Mouse (Mus musculus) midbrain, postnatal 0 days (tissue): ENCODE measurements around the gene Kcnk1. TPM values are rescaled to one million over a fixed set of nuclear protein-coding genes. Genes with fewer than 3 reads are reported as not detected.

Experiments used
- ATAC-seq: fragments of 200-750 bp; cut with Nextera tagmentation; 2 replicates; pipeline ENCODE4 v1.8.0; 2017; ENCODE audit warnings: moderate number of reproducible peaks, mild to moderate bottlenecking, moderate TSS enrichment, moderate library complexity; ENCODE audit not compliant: low FRiP score
- DNase-seq: peaks from one replicate; pipeline ENCODE4 v3.0.0-alpha.2; 2015; ENCODE audit warnings: low spot score
- H3K27ac ChIP-seq: fragments of 300-500 bp; sonication (generic); 2 replicates; pipeline ENCODE4 v1.5.1; 2014; ENCODE audit warnings: low read depth, mild to moderate bottlenecking, low read length, mixed read lengths
- H3K27me3 ChIP-seq: fragments of 300-500 bp; sonication (generic); 2 replicates; pipeline ENCODE4 v1.6.1; 2014; ENCODE audit warnings: low read length, control low read depth, mixed read lengths; ENCODE audit not compliant: insufficient read depth
- H3K36me3 ChIP-seq: fragments of 300-500 bp; sonication (generic); 2 replicates; pipeline ENCODE4 v1.6.1; 2014; ENCODE audit warnings: low read length, control low read depth, mixed read lengths; ENCODE audit not compliant: insufficient read depth
- H3K4me1 ChIP-seq: fragments of 300-500 bp; sonication (generic); 2 replicates; pipeline ENCODE4 v1.6.1; 2014; ENCODE audit warnings: mild to moderate bottlenecking, control low read depth, antibody characterized with exemption, low read length, mixed read lengths; ENCODE audit not compliant: insufficient read depth
- H3K4me2 ChIP-seq: fragments of 300-500 bp; sonication (generic); 2 replicates; pipeline ENCODE4 v1.6.1; 2014; ENCODE audit warnings: low read depth, mild to moderate bottlenecking, low read length, mixed read lengths; ENCODE audit not compliant: poor library complexity, severe bottlenecking
- H3K4me3 ChIP-seq: fragments of 300-500 bp; sonication (generic); 2 replicates; pipeline ENCODE4 v1.5.1; 2014; ENCODE audit warnings: low read depth, mild to moderate bottlenecking, low read length, moderate library complexity
- H3K9ac ChIP-seq: fragments of 300-500 bp; sonication (generic); replicated peaks from 2 replicates; pipeline ENCODE4 v1.6.1; 2014; ENCODE audit warnings: mild to moderate bottlenecking, low read length, moderate library complexity, mixed read lengths; ENCODE audit not compliant: poor library complexity, severe bottlenecking
- H3K9me3 ChIP-seq: fragments of 300-500 bp; sonication (generic); 2 replicates; pipeline ENCODE4 v1.6.1; 2016; ENCODE audit warnings: low read length, control low read depth
- CTCF ChIP-seq: IDR thresholded peaks from 2 replicates; pipeline ENCODE4 v1.5.1; 2016; ENCODE audit warnings: antibody characterized with exemption, mild to moderate bottlenecking
- WGBS: fragments of 180-500 bp; shearing (Covaris S2); extraction: QIAGEN DNeasy Blood & Tissue Kit; methylation state at CpG from one replicate; pipeline ENCODE4 v1.1.7; 2014; 5-methylcytosine and 5-hydroxymethylcytosine counted together
- polyA plus RNA-seq: library from polyadenylated mRNA; unstranded; fragments of >200 nt; fragmentation: Nextera tagmentation; extraction: Ambion mirVana; gene quantifications from 2 replicates; pipeline ENCODE4 v1.2.1, GENCODE M21; 2015
- total RNA-seq: library from RNA; depleted of rRNA; stranded (reverse); fragments of >200 nt; gene quantifications from 2 replicates; pipeline ENCODE4 v1.2.3, GENCODE M21; 2014

Kcnk1 gene
- total and polyA plus RNA-seq, 2 experiments from 2014 or later: 24.1 to 52.1 TPM

DNA sequence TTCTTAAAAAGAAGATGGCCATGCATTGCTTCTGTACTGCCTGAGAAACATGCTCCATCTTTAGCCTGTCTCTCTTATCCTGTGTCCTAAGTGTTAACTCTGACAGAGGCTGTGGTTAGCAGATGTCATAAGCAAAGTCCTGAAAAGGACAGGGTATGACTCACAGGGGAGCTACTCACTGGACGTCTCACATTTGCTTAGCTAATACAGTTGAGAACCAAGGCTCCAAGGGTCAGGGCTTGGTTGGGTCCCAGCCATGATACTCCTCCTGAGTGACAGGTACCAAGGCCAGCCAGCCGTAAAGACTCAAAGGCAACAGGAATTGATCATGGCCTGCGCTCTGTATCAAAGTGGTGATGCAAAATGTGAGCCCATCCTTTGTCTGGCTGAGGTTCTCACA lies 15.9 kb downstream of the Kcnk1 start:
- no peak for TF ChIP-seq CTCF

DNA sequence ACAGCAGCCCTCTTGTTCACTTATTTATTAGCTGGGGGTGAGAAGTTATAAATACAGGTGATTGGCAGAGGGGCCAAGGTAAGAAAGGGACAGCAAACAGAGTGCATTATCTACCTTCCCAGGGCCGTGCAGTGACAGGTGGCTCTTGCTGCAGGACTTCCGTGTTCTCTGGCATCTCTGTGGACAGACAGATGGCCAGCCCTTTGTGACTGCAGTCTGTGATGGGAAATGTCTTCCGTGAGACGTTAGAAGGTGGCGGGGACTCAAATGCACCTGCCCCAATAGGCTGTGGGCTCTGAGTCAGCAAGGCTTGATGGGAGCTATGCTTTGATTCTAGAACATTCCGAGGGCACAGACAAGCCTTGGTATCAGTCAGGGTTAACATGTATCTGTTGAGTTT lies 17.4 kb downstream of the Kcnk1 start:
- Histone ChIP-seq H3K27ac (no peak overlapping the region), H3K9me3 (no peaks in the 10 kb centered on the region), H3K27me3 (no peaks in the 10 kb centered on the region), H3K4me2 (no peak overlapping the region), H3K36me3 (no peaks in the 10 kb centered on the region), H3K4me1 (no peaks in the 10 kb centered on the region), H3K9ac (no peak overlapping the region), H3K4me3 (no peak overlapping the region)
- no peak for DNase-seq
- no peak for TF ChIP-seq CTCF
- 88% methylated on average over 6 of the region's 6 CpGs for WGBS
- no peak for ATAC-seq

More for the DNA sequence above, 15.9 kb downstream of the Kcnk1 start:
- no peak for ATAC-seq
- 80% methylated on average over 3 of the region's 3 CpGs for WGBS
- no peak overlapping the region for H3K4me2 ChIP-seq
- no peaks in the 10 kb centered on the region for H3K36me3 ChIP-seq
- H3K27me3 ChIP-seq: no peaks in the 10 kb centered on the region
- no peak for DNase-seq
- no peaks in the 10 kb centered on the region for H3K4me1 ChIP-seq
- no peak overlapping the region for H3K4me3 ChIP-seq
- no peak overlapping the region for H3K27ac ChIP-seq
- no peaks in the 10 kb centered on the region for H3K9me3 ChIP-seq
- no peak overlapping the region for H3K9ac ChIP-seq

DNA sequence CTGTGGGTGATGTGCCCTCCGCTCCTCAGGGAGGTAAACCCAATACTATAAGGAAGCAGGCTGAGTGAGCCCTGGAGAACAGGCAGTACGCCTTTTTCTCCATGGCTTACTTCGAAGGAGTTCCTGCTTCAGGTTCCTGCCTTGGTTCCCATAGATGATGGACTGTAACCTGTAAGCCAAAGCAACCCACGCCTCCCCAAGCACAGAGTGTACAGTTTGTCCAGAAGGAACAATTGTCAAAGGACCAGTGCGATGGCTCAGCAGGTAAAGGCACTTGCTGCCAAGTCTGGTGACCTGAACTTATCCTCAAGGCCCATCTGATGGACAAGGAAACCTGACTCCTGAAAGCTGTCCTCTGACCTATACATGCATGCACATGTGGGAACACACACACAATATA lies 18.7 kb downstream of the Kcnk1 start:
- no peak overlapping the region for H3K4me2 ChIP-seq
- no peaks in the 10 kb centered on the region for H3K4me1 ChIP-seq
- TF ChIP-seq CTCF: no peak
- no peaks in the 10 kb centered on the region for H3K36me3 ChIP-seq
- DNase-seq: no peak
- WGBS: 89% methylated on average over 5 of the region's 5 CpGs
- H3K4me3 ChIP-seq: no peak overlapping the region
- no peak for ATAC-seq
- H3K27me3 ChIP-seq: no peaks in the 10 kb centered on the region
- no peak overlapping the region for H3K27ac ChIP-seq
- H3K9ac ChIP-seq: no peak overlapping the region
- no peaks in the 10 kb centered on the region for H3K9me3 ChIP-seq

DNA sequence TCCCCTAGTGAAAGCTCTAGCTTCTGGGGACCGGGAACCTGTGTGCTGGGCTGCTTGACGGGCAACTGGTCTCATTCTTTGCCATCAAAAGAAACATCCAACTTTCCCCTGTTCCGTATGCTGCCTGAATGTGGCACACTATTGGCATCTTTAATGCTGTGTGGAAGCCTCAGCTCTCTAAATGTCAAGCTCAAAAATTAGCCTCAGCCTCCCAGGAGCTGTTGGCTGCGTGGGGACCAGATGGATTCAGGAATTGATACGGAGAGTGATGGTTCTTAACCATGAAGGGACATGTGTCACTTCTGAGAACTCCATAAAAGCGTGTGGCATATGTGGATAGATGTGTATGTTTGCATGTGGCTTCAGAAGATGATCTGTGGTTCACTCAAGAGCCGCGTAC lies 27.0 kb downstream of the Kcnk1 start:
- Histone ChIP-seq H3K4me3 (no peak overlapping the region), H3K4me2 (no peak overlapping the region), H3K9me3 (no peaks in the 10 kb centered on the region), H3K27me3 (no peaks in the 10 kb centered on the region), H3K4me1 (no peaks in the 10 kb centered on the region), H3K36me3 (no peaks in the 10 kb centered on the region), H3K9ac (no peak overlapping the region), H3K27ac (no peak overlapping the region)
- DNase-seq (no peak), ATAC-seq (no peak)
- no peak for TF ChIP-seq CTCF
- WGBS: 89% methylated on average over 8 of the region's 8 CpGs

DNA sequence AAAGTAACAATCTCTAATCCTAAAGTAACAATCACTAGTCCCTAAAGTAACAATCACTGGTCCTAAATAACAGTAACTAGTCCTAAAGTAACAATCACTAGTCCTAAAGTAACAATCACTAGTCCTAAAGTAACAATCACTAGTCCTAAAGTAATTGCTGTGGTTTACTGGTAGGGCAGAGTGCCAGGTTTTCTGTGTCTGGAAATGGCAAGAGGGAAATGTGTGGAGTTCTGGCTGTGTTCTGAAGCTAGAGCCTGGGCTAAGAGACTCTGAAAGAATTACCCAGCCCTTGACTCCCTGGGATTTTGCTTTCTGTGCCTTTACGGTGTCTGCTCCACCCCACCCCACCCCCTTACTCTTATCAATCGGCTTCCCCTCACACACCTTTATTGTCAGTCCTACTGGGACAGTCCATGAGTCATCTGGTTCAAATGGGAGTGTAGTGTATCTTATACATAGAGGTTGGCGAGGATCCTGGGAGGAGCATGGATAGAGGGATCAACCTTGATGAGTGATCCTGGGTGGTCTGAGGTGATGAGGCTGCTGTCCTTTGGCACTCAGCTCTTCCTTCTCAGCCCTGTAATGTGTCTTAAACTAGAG lies 28.8 kb downstream of the Kcnk1 start:
- H3K4me1 ChIP-seq: no peaks in the 10 kb centered on the region
- WGBS: 83% methylated on average over 3 of the region's 3 CpGs
- no peak overlapping the region for H3K4me3 ChIP-seq
- no peak for ATAC-seq
- no peak for TF ChIP-seq CTCF
- H3K4me2 ChIP-seq: no peak overlapping the region
- H3K9ac ChIP-seq: no peak overlapping the region
- no peak overlapping the region for H3K27ac ChIP-seq
- H3K27me3 ChIP-seq: no peaks in the 10 kb centered on the region
- no peak for DNase-seq
- H3K9me3 ChIP-seq: no peaks in the 10 kb centered on the region
- H3K36me3 ChIP-seq: no peaks in the 10 kb centered on the region

DNA sequence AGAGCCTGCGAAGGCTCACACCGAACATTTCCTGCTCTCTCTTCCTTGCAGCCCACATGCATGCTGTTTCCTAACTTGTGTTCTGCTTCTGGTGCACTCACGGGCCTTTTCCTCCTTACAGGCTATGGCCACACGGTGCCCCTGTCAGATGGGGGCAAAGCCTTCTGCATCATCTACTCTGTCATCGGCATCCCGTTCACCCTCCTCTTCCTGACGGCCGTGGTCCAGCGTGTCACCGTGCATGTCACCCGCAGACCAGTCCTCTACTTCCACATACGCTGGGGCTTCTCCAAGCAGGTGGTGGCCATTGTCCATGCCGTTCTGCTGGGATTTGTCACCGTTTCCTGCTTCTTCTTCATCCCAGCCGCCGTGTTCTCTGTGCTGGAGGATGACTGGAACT lies 29.9 kb downstream of the Kcnk1 start:
- TF ChIP-seq CTCF: no peak
- no peak overlapping the region for H3K9ac ChIP-seq
- WGBS: 93% methylated on average over 16 of the region's 16 CpGs
- no peaks in the 10 kb centered on the region for H3K4me1 ChIP-seq
- no peaks in the 10 kb centered on the region for H3K9me3 ChIP-seq
- H3K27ac ChIP-seq: no peak overlapping the region
- no peak overlapping the region for H3K4me3 ChIP-seq
- H3K4me2 ChIP-seq: no peak overlapping the region
- no peak for ATAC-seq
- no peaks in the 10 kb centered on the region for H3K27me3 ChIP-seq
- DNase-seq: no peak
- no peaks in the 10 kb centered on the region for H3K36me3 ChIP-seq
